Mouse (Mus musculus) embryonic stem cell, embryonic (primary cell): Measurements from ENCODE around the gene Olfr146.

ENCODE experiments used
- CTCF ChIA-PET, 4 experiments: fragments of 300-600 bp in 2 of 4; fragments of 350-600 bp in 2 of 4; sonication (Branson Sonifier 250); formaldehyde crosslinking; loops; one replicate each; lab custom pipeline; 2022; ENCODE audit warnings: inconsistent platforms in 2 of 4; lab: Charles Lee
- POLR2A ChIA-PET, 4 experiments: fragments of 300-600 bp in 2 of 4; fragments of 350-600 bp in 2 of 4; sonication (Branson Sonifier 250); formaldehyde crosslinking; loops; one replicate each; lab custom pipeline; 2022; ENCODE audit warnings: antibody characterized with exemption in 4 of 4, inconsistent platforms in 1 of 4; lab: Charles Lee

The Olfr146 gene

DNA sequence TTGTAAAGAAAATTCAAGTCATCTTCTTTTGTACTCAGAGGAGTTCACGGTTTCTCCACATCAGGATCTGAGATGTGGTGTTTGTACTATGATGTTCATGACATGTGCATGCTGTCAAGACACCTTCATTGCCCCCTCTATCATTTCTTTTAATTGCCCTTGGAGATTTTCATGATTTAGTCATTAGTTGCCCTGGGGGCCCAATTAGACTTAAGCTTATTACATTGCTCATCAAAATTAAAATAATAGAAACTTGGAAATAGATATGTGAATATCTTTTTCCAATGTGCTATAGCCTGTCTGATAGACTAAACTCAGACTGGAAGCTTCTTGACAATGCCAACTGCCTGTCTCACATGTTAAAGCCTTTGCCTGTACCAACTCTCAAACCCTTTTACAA lies at the start of gene Olfr146:
Olfr146 (minus strand) TSS at position 101 of the 400 bp plus-strand sequence.
- POLR2A ChIA-PET, result no interaction called here
- CTCF ChIA-PET, result no interaction called here

GRCm38 (mm10) chr9:39064851-39065250 lies 41.7 kb upstream of the Olfr146 start, which contains the start of gene Olfr937:
TSS of gene Olfr937 (minus strand) at chr9:39064951.
- ChIA-PET POLR2A (no interaction called here), CTCF (no interaction called here)

DNA sequence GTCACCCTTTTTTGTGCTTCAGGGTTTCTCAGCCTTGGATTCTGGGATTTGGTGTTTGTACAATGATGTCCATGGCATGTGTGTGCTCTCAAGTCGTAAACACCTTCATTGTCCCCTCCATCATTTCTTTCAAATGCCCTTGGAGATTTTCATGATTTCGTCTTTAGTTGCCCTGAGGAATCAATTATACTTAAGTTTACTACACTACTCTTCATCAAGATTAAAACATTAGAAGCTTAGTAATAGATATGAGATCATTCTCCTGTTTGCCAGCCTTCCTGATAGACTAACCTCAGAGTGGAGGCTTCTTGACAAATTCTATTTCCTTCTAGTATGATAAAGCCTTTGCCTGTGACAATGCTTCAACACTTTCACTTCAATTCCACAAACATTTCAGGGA lies 23.6 kb downstream of the Olfr146 start, which contains the start of gene Olfr935:
Olfr935 (minus strand) TSS at position 101 of the 400 bp plus-strand sequence.
- ChIA-PET POLR2A (no interaction called here), CTCF (no interaction called here)

- ChIA-PET CTCF (no interaction called here), POLR2A (no interaction called here)
Observed at GRCm38 (mm10) chr9:38988215-38988614, 35.0 kb downstream of the Olfr146 start, which contains the start of gene Olfr934. TSS of gene Olfr934 (minus strand) at chr9:38988315.

- ChIA-PET CTCF (no interaction called here), POLR2A (no interaction called here)
Observed at GRCm38 (mm10) chr9:38972013-38972412, 51.2 kb downstream of the Olfr146 start, which contains the start of gene Olfr933. TSS of gene Olfr933 (plus strand) at chr9:38972313.
